Mouse (Mus musculus) testis, adult 2 months (tissue): Measurements from ENCODE around the gene Gm17555.
"Not testable (repeated sequence)": the region's sequence is repeated elsewhere in the genome, so short reads cannot be mapped to it uniquely, and the experiment has no call there.

Experiments used
- CTCF ChIP-seq: fragments of 200-500 bp; IDR thresholded peaks from 2 replicates; pipeline ENCODE4 v1.5.1; 2012; ENCODE audit warnings: low read depth, mild to moderate bottlenecking, inconsistent platforms, low read length, moderate library complexity; ENCODE audit not compliant: control insufficient read depth, insufficient read depth, insufficient replicate concordance
- POLR2A ChIP-seq: fragments of 200-500 bp; IDR thresholded peaks from 2 replicates; pipeline ENCODE4 v1.6.1; 2012; ENCODE audit warnings: low read depth, mild to moderate bottlenecking, inconsistent platforms, low read length, moderate library complexity; ENCODE audit not compliant: control insufficient read depth

- not testable (repeated sequence) for TF ChIP-seq CTCF, POLR2A
Observed at GRCm38 (mm10) chr2:126214800-126215199, at the start of gene Gm17555.
